Mouse (Mus musculus): Measurements from ENCODE around the gene Arid5b. TPM values are rescaled to one million over a fixed set of nuclear protein-coding genes. Genes with fewer than 3 reads are reported as not detected.

Arid5b gene
- total RNA-seq, 2 experiments from 2014 or later: 8.3 to 16.9 TPM

DNA sequence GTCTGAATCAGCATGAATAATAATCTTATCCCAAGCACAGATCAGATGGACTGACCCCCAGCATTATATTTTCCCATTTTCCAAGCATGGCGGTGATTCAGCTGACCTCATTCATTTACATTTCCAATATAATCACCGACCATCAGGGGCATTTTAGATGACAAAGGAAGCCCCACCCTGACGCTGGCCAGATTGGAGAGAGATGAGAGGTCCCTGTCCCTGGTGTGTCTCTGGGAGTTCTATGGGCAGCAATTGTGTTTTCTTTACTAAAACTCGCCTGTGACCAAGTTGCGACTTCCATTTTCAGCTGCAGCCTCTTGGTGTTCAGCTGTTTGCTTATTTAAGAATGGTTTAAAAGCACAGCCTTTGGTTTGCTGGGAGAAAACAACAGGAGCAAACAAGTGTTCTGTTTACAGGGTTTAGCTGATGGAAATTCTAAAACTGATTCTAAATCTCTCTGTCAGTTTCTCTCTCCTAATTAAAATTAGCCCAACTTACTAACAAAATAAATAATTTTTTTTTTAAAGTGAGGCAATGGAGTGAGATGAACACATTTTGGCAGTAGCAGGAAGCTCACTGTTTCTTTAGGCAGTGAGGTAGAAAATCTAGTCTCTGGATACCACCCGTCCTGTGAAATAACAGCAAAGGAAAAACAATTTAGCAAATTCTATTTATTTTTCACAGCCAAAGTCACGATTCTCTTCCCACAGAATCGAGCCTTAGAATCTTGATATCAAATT lies 214.6 kb downstream of the Arid5b start:
- TF ChIP-seq CTCF (IDR thresholded peaks at IDR 0.05): no peak
- Histone ChIP-seq H3K4me3 (peak overlapping the region; percentile 32), H3K27ac (peak overlapping the region; percentile 53)
- no peak for DNase-seq
- intact Hi-C loops (cut with DNase I): no loop called here

DNA sequence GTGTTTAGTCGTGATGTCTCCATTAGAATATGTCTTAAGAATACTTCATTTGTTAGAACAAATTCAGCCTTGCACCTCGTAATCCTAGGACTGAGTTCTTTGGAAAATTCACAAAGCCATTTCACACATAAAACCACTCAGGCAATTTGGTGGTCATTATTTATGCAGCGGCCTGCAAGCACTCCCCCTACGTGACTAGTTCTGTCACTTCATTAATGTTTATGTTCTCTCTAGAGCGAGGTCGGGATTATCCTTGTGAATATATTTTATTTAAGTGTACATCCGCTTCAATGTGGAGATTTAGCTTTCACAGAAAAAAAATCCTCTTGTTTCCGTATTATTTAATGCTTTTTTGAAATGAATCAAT lies 217.3 kb downstream of the Arid5b start:
- TF ChIP-seq CTCF (IDR thresholded peaks at IDR 0.05): no peak
- Histone ChIP-seq H3K4me3 (peak overlapping the region; percentile 51), H3K27ac (peak overlapping the region; percentile 73)
- DNase-seq: no peak
- intact Hi-C loops (cut with DNase I): loop anchor here (1.0 kb wide), 1 partner anchor 74 kb away; no protein-coding TSS in a partner anchor

- intact Hi-C loops (cut with DNase I): loop anchor here (1.0 kb wide), 1 partner anchor 75 kb away; no protein-coding TSS in a partner anchor
- Histone ChIP-seq H3K27ac (peak overlapping the region; percentile 73), H3K4me3 (peak overlapping the region; percentile 51)
- no peak for TF ChIP-seq CTCF (IDR thresholded peaks at IDR 0.05)
- peak; percentile 68 for DNase-seq
These were observed 217.8 kb downstream of the Arid5b start for GRCm38 (mm10) chr10:68060590-68061248.

GRCm38 (mm10) chr10:68058378-68058777 lies 220.2 kb downstream of the Arid5b start:
- peak; percentile 42; the same call in 1 of the 2 replicates for TF ChIP-seq CTCF (IDR thresholded peaks at IDR 0.05)
- H3K27ac ChIP-seq: no peak overlapping the region
- no peak overlapping the region for H3K4me3 ChIP-seq
- DNase-seq: no peak
- intact Hi-C loops (cut with DNase I): no loop called here

DNA sequence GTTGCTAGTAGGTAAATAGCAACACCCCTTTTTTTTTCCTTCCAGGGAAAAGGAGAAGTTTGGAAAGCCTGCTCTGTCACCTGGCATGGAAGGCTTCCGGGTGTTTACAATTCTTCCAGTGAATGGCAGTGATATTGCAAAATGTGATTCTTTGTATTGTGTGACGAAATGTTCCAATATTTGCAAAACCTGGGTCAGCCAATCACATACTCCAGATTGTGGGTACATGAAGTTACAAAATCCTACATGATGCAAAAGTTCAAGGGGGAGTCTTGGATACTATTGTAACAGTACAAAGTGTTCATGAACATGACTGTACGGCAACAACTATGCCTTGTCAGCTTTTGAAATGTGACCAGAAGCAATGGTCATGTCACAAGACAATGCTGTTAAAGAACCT lies 220.7 kb downstream of the Arid5b start:
- H3K27ac ChIP-seq: no peak overlapping the region
- no peak overlapping the region for H3K4me3 ChIP-seq
- no peak for DNase-seq
- intact Hi-C loops (cut with DNase I): no loop called here
- TF ChIP-seq CTCF (IDR thresholded peaks at IDR 0.05): no peak

- no peak for TF ChIP-seq CTCF (IDR thresholded peaks at IDR 0.05)
- intact Hi-C loops (cut with DNase I): no loop called here
These were observed 223.8 kb downstream of the Arid5b start for GRCm38 (mm10) chr10:68054706-68055105.

GRCm38 (mm10) chr10:68054131-68054530 lies 224.4 kb downstream of the Arid5b start:
- intact Hi-C loops (cut with DNase I): no loop called here
- no peak for DNase-seq
- H3K4me3 ChIP-seq: no peak overlapping the region
- H3K27ac ChIP-seq: no peak overlapping the region
- no peak for TF ChIP-seq CTCF (IDR thresholded peaks at IDR 0.05)

More at GRCm38 (mm10) chr10:68054706-68055105, 223.8 kb downstream of the Arid5b start:
- DNase-seq: no peak
- H3K27ac ChIP-seq: no peak overlapping the region
- no peak overlapping the region for H3K4me3 ChIP-seq

DNA sequence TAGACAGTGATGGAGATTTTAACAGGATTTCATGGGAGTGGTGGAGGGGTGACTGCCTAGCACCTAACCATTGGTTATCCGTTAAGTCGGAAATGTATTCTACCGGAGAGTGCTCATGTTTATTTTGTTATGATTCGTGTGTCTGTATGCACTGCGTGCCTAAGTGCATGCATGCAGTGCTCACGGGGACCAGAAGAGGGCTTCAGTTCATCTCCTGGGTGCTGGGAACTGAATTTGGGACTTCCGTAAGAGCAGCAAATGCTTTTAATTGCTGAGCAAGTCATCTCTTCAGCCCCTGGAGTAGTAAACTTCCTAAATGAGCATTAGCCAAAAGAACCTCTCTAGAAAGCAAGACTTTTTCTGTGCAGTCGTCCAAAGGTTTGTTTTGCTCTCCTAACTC lies 226.2 kb downstream of the Arid5b start:
- no peak overlapping the region for H3K4me3 ChIP-seq
- intact Hi-C loops (cut with DNase I): no loop called here
- no peak for DNase-seq
- H3K27ac ChIP-seq: no peak overlapping the region
- peak; percentile 34 for TF ChIP-seq CTCF (IDR thresholded peaks at IDR 0.05)

- no peak for DNase-seq
- intact Hi-C loops (cut with DNase I): no loop called here
- Histone ChIP-seq H3K4me3 (no peak overlapping the region), H3K27ac (no peak overlapping the region)
- TF ChIP-seq CTCF (IDR thresholded peaks at IDR 0.05): no peak
These were observed 227.1 kb downstream of the Arid5b start for GRCm38 (mm10) chr10:68051316-68051933.

GRCm38 (mm10) chr10:68050882-68051281 lies 227.7 kb downstream of the Arid5b start:
- no peak for DNase-seq
- no peak overlapping the region for H3K4me3 ChIP-seq
- peak; percentile 25; the same call in 1 of the 2 replicates for TF ChIP-seq CTCF (IDR thresholded peaks at IDR 0.05)
- no peak overlapping the region for H3K27ac ChIP-seq
- intact Hi-C loops (cut with DNase I): no loop called here

GRCm38 (mm10) chr10:68048641-68049305 lies 229.8 kb downstream of the Arid5b start:
- intact Hi-C loops (cut with DNase I): no loop called here
- no peak for DNase-seq
- Histone ChIP-seq H3K27ac (no peak overlapping the region), H3K4me3 (no peak overlapping the region)
- TF ChIP-seq CTCF (IDR thresholded peaks at IDR 0.05): no peak

DNA sequence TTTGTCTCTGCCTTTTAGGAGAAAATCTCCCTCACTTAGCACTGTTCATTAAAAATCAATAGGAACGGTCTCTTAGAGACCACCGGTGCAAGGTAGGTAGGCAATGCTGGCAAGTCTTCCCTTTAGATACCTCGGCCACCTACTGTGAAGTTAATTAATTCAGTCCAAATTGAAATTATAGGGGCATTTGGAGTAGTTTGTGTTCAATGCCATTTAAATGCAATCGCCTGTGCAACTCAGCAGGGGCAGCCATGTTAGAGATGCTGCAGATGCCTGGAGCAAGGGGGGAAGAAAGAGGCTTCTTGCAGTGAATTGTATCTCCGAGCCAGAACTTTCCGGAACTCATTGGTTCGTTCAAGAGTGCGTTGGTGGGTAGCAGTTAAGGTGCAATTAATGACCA lies 233.7 kb downstream of the Arid5b start:
- Histone ChIP-seq H3K27ac (no peak overlapping the region), H3K4me3 (no peak overlapping the region)
- DNase-seq: no peak
- TF ChIP-seq CTCF (IDR thresholded peaks at IDR 0.05): no peak
- intact Hi-C loops (cut with DNase I): no loop called here

DNA sequence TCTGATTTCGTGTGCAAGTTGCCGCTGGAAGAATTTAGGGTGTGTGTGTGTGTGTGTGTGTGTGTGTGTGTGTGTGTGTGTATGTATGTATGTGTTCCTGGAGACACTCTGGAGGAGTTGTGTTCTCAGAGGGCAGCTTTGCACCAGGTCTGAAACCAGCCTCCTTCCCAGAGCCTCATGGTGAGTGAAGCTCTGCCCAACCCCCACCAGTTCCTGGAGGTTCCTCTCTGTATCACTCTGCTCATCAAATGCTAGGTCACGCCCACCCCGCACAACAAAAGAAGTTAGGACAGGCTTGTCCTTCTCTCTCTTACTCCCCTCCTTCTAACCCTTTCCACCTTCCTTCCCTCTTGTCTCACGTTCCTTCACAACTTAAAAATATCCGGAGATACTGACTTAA lies 234.6 kb downstream of the Arid5b start:
- no peak overlapping the region for H3K27ac ChIP-seq
- intact Hi-C loops (cut with DNase I): no loop called here
- TF ChIP-seq CTCF (IDR thresholded peaks at IDR 0.05): no peak
- DNase-seq: no peak
- no peak overlapping the region for H3K4me3 ChIP-seq

Data from gastrocnemius, adult 2 months (tissue).